Mouse (Mus musculus) hindlimb bud, embryonic 11.5 days (tissue): Measurements from ENCODE around the gene Olig1.

Experiments used
- DNase-seq: peaks from one replicate; pipeline ENCODE4 v3.0.0-alpha.2; 2012; ENCODE audit warnings: low read depth, low spot score; ENCODE audit errors: extremely low spot score

Olig1 gene

DNA sequence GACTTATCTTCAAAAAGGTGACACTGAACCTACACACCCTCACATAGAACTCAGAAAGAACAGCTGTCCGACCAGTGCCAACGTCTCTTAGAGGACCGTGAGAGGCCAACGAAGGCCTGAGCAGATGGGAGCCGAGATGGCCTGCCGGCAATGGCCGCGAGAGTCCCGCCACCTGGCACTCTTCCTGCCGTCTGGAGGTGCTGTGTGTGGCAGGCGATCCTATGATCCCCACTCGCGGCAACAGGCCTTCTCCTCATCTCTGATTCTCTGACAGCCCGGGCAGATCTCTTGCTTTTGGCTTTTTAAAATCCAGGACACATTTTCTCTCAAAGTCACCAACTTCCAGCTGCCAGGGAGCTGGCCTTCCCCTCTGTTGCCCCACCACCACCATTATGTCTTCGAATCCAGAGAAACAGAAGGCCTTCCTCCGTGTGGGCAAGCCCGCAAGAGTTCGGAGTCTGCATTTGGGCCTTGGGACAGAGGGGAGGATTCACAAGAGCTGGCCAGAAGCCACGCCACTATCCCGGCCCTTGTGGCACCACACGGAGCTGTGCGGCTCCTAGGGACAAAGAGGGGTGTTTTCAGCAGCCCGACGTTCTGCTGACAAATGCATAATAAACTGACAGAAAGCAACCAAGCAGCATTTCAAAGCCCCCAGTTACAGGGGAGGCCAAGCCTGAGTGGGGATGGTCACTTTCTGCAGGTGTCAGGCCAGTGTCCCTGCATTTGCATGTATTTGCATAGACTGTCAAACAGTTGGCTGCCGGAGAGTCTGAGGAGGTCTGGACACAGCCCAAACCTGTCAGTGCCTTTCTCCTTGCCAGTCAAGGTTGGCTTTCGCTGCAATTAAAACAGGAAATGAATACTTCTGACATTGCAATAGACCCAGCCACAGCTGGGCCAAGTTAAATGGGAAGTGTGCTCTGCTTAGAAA is 34.5 kb downstream of the Olig1 start:
- no peak for DNase-seq

DNA sequence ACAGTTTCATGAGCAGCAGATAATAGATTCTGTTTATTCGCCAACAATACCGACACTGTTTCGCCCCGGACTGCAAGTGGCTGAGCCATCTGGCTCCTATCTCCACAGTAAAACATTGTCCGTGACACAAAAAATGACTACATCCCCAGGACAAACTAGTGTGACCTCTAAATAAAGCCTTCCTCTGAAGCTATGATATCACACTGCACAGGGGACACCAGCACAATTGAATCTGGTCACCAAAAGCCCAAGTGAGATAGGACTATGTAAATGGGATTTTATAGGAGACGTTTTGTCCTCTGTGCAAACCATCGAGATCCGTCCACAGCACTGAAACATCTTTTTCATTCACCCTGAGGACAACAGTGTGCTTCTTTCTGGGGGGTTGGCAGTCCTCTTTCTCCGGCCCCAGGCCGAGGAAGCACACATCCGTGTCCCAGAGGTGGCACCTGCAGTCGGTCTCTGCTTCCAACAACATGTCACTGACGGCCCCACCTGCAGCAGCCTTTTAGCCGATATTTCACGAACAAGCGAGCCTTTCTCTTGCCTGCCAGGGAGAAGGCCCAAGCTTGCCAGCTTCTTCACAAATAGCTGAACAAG is 36.0 kb downstream of the Olig1 start:
- no peak for DNase-seq

DNA sequence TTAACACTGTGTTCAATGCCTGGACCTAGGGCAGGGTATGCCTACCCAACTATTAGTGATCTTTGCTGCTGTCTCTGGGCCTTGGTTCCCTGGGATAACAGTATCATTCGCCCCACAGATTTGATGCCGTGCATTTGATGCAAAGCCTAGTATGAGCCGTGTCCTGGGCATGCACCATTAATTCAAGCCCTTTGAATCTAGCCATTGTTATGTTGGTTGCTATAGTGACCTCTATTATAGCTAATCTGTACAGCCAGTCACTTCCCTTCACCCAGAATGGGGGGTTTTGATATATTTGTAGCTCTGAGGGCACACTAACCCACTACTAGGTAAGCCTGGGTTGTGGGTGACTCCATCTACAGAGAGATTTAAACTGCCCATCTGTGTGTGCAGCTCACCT is 40.3 kb downstream of the Olig1 start:
- DNase-seq: no peak

DNA sequence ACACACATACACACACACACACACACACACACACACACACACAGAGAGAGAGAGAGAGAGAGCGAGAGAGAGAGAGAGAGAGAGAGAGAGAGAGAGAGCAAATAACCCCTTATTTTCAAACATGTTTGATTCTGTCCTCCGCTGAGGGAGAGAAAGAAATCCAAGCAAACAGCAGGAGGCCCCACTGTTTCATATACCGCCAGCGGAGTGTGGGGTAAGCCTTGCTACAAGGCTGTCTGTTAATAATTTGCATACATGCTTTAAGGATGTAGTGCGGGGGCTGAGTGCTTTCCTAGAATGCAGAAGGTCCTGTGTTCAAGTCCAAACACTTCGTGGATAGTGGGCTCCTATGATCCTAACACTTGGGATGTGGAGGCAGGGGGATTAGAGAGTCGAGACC is 43.3 kb downstream of the Olig1 start:
- DNase-seq: no peak

DNA sequence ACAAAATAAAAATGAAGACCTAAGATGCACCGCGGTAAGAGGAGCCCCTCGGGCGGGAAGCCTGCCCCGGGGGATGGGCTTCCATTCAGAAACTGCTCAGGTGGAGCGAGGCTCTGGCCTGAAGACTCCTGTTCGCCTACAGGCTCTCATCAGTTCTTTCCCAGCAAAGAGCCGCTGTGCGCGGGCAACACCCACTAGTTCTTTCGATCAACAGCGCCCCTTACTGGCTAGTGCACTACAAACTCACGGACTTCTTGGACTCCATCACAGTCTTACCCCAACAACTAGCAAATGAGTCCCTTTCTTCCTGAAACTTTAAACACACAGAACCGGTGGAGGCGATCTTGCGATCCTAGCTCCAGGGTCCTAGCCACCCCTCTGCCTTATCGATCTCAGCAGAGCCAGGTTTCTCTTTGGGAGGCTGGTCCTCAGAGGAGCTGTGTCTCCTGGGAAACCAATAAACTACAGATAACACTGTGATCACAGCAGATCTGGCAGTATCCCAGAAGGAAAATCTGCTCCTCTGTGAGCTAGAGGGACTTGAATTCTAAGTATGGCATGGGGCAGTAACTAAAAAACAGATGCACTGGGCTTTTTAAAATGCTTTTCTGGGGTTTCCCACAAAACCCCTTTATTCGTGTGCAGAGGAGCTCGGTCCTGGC is 44.7 kb downstream of the Olig1 start:
- peak; percentile 24 for DNase-seq

DNA sequence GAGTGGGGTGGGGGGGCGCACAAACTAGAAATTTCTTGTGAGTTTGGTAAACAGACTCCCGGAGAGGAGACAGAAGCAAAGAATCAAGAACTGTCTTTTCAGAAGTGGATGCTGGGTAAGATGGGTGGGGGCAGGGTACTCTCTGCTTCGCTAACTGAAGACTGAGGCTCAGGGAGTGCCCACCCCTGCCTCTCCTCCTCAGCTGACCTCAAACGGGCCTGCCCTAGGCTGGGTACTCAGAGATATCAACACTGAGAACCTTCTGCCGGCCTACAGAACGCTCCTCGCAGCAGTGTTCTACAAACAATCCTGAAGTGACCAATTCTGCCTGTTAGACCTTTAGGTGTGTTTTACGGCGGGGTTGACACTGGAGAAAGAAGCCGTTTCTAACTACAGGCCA is 50.6 kb downstream of the Olig1 start:
- DNase-seq: no peak

DNA sequence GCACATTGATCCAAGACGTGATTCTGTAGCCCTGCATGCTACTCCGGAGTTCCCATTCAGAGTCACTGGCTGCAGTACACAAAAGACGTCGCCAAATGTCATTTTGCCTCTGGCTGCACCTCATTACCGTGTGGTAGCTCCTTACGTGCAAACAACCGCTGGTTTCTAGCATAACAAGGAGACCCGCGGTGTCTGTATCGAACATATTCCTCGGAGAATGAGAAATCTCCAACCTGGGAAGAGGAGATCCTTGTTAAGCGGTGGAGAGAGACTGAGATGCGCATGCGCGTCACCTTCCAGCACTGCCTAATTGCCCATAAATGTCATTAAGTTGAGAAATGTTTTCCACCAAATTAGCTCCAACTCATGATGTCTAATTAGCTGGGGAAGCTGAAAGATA is 51.0 kb downstream of the Olig1 start:
- DNase-seq: no peak
